Mouse (Mus musculus): ENCODE measurements around the gene Spon1.
A peak's percentile ranks its signal among the peaks of the same experiment; 100 is the strongest.

Gene Spon1

DNA sequence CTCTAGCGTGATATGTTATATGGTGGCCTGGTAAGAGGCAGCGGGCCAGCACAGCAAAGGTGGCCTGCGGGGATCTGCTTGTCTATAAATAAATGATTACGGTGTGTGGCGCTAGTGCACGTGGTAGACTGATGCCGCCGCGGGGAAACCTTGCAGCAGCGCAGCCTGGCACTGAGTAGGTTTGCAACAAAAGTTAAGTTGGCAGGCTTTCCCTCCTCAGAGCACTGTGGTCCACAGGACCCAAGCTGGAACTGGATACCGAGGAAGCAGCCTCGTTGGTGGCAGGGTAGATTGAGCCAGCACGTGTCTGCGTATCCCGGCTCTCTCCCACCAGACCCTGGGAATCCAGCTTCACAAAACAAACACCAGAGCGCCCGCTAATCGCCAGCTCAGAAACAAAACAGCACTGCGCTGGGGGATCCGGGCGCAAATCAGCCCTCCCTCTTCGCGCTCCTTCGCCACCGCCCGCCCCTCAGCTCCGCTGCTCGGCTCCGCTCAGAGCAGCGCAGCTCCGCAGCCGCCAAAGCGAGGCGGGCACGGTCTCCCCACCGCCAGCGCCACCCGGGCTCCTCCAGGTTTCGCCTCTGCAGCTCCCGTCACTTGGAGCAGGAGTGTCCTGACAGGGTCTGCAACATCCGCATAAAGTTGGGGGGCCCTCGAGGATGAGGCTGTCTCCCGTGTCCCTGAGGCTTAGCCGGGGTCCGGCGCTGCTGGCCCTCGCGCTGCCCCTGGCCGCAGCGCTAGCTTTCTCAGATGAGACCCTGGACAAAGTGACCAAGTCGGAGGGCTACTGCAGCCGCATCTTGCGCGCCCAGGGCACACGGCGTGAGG, at the start of gene Spon1:
Spon1 (plus strand) TSS at position 332 of the 831 bp plus-strand sequence.
- DNase-seq (ENCODE audit: low spot score in 2 of 2) = peak; percentile 24 to 48

- DNase-seq (ENCODE audit: low spot score in 2 of 2) = no peak
These were observed 43.8 kb upstream of the Spon1 start for GRCm38 (mm10) chr7:113721994-113722393.

DNA sequence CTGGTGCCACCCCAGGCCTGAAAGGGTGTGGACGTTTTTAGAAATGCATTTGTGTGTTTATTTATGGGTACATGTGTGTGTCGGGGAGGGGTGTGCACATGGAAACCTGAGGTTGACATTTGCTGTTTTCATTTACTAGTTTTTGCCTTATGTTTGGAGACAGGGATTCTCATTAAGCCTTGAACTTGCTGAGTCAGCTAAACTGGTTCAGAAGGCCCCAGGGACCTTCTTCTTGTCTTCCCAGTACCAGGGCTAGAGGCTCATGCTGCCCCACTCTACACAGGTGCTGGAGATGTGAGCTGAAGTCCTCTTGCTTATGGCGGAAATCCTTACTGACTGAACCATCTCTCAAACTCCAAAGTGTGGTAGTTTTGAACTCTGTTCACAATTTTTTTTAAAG, 41.9 kb upstream of the Spon1 start:
- DNase-seq (ENCODE audit: low spot score in 2 of 2) = no peak

- no peak for DNase-seq (ENCODE audit: low spot score in 2 of 2)
These were observed 37.6 kb upstream of the Spon1 start for GRCm38 (mm10) chr7:113727999-113728713.

- no peak for DNase-seq (ENCODE audit: low spot score in 2 of 2)
These were observed 36.9 kb upstream of the Spon1 start for GRCm38 (mm10) chr7:113728926-113729325.

DNA sequence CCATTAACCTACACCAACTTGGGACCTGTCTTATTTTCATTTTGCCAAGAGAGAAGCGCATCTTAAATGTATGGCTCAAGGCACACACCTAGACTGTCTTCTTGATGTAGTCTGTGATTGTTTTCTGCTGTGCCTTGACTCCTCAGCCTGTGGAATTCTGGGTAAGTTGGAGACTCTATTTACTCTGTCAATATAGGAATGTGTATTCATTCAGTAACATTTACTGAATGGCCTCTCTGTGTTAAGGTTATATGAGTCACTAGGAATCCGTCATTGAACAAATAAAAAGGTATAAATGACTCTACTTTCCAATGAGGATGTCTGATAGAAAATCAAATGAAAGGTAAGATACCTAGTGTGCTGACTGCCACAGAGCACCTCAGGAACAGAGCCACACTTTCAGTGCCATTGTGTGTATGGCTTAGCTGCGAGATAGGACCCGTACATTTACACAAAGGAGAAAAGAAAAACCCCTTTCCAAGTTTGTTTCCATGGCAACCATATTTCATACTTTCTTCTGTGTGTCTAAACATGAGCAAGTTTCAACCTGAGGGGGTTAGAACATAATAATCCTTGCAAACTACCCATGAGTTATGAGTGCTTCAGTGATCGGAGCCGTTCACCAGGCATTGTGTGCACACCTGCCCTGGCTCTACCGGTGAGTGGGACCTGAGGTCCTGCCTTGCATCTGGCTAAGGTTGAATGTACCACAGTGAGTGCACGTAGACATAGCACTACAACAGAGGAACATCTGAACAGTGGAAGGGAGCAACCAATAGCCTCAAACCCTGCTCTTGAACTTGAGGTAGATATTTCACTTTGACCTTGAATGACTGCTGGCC, 35.2 kb upstream of the Spon1 start:
- no peak for DNase-seq (ENCODE audit: low spot score in 2 of 2)

DNA sequence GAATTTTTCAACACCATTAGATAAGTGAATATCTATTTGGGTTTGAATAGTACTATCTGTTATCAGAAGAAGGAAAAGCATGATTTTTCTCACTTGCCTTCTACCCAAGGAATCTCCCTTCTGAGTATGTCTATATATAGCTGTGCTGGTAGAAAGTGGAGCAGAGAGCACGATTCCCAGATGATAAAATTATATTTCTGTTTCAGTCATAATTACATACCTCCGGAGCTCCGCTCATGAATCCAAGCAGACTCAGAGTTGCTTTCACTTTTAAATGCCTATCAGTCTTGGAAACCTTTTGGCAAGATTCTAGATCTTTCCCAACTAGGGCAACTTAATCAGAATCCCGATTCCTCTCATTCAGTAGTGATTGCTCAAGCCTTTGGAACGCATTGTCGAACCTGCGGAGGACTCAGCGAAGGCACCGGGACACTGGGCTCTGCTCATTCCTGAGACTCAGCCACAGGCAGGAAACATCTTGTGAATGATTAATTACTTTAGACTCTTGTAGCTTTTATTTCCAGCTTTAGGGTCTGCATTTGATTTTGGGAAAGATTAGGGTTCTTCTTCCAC, 27.9 kb upstream of the Spon1 start:
- DNase-seq (ENCODE audit: low spot score in 2 of 2) = no peak

DNA sequence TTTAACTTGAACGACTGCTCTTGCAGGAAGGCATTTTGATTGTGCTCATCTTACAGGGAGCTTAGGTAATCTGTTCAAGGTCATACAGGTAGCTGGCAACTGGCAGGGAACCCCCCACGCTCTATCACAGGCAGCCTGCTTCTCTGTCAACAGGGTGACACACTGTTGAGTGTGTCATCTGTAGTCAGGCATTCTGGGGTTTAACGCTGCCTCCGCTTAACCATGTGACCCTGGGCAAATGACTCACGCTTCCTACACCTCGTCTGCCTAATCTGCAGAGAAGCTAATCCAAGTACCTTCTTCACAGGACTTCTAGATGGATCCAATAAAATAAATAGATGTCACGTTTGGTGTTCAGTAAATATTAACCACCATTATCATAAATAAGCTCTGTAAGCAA, 26.6 kb upstream of the Spon1 start:
- no peak for DNase-seq (ENCODE audit: low spot score in 2 of 2)

DNA sequence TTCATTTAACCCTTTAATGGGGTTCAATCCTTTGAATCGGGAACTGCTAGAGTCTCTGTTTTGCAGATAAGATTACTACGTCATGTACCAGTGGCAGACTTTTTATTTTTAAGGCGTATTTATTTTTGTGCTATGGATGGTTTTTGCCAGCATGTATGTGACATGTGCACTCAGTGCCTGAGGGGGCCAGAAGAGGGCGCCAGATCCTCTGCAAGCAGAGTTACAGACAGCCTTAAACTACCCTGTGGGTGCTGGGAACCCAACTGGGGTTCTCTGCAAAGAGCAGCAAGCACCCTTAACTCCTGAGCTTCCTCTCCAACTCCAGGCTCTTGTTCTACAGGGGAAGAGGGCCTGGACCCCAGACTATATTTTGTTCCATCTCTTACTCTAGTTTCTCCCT, 23.2 kb upstream of the Spon1 start:
- DNase-seq (ENCODE audit: low spot score in 2 of 2) = no peak

DNA sequence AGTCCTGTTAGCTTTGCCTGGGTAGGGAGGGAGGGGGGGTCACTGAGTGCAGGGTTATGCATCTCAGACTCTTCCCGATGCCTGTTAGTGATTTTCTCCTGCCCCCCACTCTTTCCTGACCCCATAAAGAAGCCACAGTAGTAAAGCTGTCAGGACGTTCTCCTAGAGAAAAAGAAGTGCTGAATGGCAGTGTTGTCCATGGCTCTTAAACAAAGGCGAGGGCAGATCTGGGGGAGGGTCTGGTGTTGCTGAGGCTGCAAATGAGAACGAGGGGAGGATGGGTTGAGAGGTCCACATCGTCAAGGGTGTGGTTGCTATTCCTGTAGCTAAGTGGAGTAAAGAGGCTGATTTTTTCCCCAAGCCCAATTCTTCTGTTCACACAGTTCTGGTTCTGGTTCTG, 21.8 kb upstream of the Spon1 start:
- DNase-seq (ENCODE audit: low spot score in 2 of 2) = no peak

GRCm38 (mm10) chr7:113756616-113757015, 9.2 kb upstream of the Spon1 start:
- DNase-seq (ENCODE audit: low spot score in 2 of 2) = no peak

- DNase-seq (ENCODE audit: low spot score in 2 of 2) = peak in 1 of 2 experiments; percentile 34
These were observed 6.6 kb upstream of the Spon1 start for GRCm38 (mm10) chr7:113759212-113759611.

GRCm38 (mm10) chr7:113765133-113765532, 665 bp upstream of the Spon1 start:
- no peak for DNase-seq (ENCODE audit: low spot score in 2 of 2)

DNA sequence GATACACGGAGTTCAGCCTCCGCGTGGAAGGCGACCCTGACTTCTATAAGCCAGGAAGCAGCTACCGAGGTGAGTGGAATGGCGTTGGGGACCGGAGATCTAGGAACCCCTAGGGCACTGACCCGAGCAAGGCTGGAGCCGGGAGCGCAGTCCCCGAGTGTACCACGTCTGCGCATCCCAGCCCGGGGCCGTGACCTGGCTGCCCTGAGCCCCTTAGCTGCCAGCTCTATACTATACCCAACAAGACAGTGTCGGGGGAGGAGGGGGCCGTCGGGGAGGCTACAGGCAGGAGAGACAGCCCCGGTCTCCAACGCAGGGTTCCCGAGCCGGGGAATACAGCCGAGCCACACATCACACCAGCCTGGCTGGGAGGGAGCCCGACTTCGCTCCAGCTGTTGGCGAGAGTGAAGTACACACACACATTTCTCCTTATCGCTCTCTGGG, 722 bp downstream of the Spon1 start:
- DNase-seq (ENCODE audit: low spot score in 2 of 2) = peak in 1 of 2 experiments; percentile 9

- DNase-seq (ENCODE audit: low spot score in 2 of 2) = no peak
These were observed 1.7 kb downstream of the Spon1 start for GRCm38 (mm10) chr7:113767546-113767945.

DNA sequence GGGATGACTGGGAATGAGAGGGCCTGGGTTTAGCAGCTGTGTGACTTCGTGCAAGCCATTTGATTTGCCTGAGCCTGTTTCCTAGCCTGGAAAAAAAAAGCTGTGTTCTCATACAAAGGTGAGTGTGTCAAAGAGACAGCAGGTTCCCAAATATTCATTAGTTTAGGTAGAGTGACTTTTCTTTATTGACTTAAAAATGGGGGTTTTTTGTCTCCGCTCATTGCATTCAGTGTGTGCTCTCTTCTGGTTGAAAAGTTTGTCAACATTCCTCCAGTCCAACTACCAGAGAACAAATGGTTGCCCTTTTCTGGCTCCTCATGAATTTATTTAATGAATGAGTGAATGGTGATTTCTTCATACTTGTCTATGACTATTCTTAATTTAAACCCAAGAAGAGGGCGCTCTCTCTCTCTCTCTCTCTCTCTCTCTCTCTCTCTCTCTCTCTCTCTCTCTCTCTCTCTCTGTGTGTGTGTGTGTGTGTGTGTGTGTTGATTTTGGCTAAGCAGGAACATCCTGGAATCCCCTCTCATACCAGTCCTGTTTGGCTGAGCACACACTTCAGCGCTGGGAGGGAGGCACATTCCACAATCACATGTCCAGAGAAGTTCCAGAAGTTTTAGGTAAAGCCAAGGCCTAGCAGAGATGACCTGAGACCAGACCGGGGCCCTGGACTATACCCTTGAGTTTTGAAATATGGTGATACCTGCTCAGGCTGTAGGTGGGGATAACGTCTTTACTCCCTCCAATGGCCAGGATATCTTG, 2.6 kb downstream of the Spon1 start:
- DNase-seq (ENCODE audit: low spot score in 2 of 2) = no peak

DNA sequence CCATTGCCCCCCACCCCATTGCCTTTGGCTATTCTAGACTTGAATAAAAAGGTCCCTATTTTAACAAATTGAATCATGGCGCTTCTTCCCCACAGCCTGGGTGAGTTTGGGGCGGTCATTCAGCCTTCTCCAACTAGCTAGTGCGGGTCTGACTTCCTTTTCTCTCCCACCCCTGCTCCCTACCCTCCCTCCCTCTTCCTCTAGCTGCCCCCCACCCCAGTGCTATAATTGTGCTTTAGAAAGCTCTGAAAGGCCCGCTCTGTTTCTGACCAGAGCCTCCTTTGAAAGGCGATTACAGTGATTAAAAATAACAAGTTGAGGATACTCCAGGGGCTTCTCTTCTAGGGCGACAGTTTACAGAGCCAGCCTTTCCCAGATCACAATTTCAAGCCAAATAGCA, 3.5 kb downstream of the Spon1 start:
- no peak for DNase-seq (ENCODE audit: low spot score in 2 of 2)

GRCm38 (mm10) chr7:113772135-113772534, 6.3 kb downstream of the Spon1 start:
- peak; percentile 12 to 35 for DNase-seq (ENCODE audit: low spot score in 2 of 2)

DNA sequence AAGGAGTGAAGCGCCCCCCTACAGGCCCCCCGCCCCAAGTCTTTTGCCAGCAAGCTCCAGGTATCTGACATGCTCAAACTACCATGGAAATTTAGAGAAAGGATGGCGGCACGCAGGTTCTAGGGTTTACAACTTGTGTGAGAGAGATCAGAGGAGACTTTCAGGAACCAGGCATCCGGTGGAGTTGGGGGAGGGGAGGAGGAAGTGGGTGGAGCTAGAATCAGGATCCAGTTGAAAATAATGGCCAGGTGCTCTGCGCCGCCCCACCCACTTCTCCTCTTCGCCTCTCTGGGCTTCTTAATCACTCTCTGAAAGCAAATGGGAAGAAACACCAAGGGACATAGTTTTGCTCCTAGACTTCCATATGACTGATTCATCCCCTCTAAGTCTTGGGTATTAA, 7.6 kb downstream of the Spon1 start:
- DNase-seq (ENCODE audit: low spot score in 2 of 2) = peak; percentile 76 to 80

DNA sequence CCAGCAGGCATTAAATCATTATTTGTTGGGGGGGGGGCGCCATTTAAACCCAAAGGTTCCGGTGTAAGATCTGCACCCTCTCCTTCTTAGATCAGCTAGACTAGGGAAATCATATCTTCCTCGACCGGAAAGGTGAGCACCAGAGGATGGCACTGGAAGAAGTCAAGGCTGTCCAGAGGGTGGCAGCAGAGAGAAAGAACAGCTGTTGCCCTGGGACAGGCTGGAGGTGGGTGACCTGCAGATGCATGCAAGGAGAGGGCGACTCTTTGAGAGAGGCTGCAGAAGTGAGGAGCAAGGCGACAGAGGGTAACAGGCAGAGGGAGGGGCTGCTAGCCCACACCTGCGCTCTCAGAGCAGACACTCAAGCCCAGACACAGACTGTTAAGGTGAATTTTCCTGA, 8.2 kb downstream of the Spon1 start:
- peak; percentile 81 to 88 for DNase-seq (ENCODE audit: low spot score in 2 of 2)

DNA sequence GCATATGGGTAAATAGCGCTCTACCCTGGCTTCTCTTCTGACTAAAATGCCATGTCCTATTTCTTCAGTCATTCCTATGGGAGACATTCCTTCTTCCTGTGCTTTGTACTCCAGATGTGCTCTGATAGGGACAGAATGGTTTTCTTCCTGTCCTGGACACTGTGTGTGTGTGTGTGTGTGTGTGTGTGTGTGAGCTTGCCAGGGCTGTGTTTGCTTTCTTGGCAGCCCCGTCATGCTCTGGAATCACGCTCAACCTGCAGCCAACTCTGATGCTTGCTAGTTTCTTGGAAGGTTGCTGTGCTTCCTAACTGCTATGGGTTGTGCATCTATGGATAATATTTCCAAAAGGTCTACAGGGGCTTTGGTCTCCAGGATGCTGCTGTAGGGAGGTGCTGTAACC, 9.1 kb downstream of the Spon1 start:
- DNase-seq (ENCODE audit: low spot score in 2 of 2) = no peak
